Mouse (Mus musculus): ENCODE measurements around the gene Slc35a2.

DNA sequence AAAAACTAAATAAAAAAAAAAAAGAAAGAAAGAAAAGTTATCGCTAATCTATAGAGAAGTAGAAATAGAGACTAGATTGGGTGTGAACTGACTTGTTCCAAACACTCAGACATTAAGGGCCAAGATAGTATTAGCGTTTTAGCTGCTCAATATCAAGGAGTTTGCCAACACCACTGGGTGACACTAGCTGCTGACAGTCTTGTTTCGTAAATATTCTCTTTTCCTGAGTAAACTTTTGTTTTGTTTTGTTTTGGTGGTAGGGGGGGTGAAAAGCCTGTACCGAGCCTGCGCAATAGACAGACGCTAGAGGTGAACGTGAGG is 43.0 kb upstream of the Slc35a2 start:
- TF ChIP-seq CTCF (IDR thresholded peaks at IDR 0.05; ENCODE audit: low read depth, low read length), result no peak
- TF ChIP-seq TAL1 (conservative IDR thresholded peaks at IDR 0.05; ENCODE audit: low read depth, low read length), result no peak
- no peak for TF ChIP-seq GATA1 (IDR thresholded peaks at IDR 0.05; ENCODE audit: borderline replicate concordance, low read length)
- TF ChIP-seq POLR2AphosphoS5 (IDR thresholded peaks at IDR 0.05; ENCODE audit: insufficient replicate concordance, low read depth, low read length), result no peak

Data from G1E (cell line).